Mouse (Mus musculus): ENCODE measurements around the gene Arhgap9.

Gene Arhgap9

GRCm38 (mm10) chr10:127343029-127343428 is 21.3 kb downstream of the Arhgap9 start:
- DNase-seq (ENCODE audit: low read depth, low spot score) = no peak

GRCm38 (mm10) chr10:127346173-127346572 is 24.4 kb downstream of the Arhgap9 start:
- DNase-seq (ENCODE audit: low read depth, low spot score) = no peak

GRCm38 (mm10) chr10:127348957-127349356 is 27.2 kb downstream of the Arhgap9 start:
- DNase-seq (ENCODE audit: low read depth, low spot score) = peak; percentile 53

GRCm38 (mm10) chr10:127349810-127350209 is 28.0 kb downstream of the Arhgap9 start:
- DNase-seq (ENCODE audit: low read depth, low spot score) = no peak

- DNase-seq (ENCODE audit: low read depth, low spot score) = peak; percentile 88
Measured at GRCm38 (mm10) chr10:127350594-127351284, 29.0 kb downstream of the Arhgap9 start.

GRCm38 (mm10) chr10:127351285-127351595 is 29.5 kb downstream of the Arhgap9 start:
- DNase-seq (ENCODE audit: low read depth, low spot score) = no peak

- DNase-seq (ENCODE audit: low read depth, low spot score) = no peak
Measured at GRCm38 (mm10) chr10:127351719-127352118, 30.0 kb downstream of the Arhgap9 start.

GRCm38 (mm10) chr10:127352187-127352586 is 30.4 kb downstream of the Arhgap9 start:
- DNase-seq (ENCODE audit: low read depth, low spot score) = no peak

- no peak for DNase-seq (ENCODE audit: low read depth, low spot score)
Measured at GRCm38 (mm10) chr10:127352766-127353165, 31.0 kb downstream of the Arhgap9 start.

GRCm38 (mm10) chr10:127353909-127354895 is 32.4 kb downstream of the Arhgap9 start, which contains the start of gene Inhbe:
Gene Inhbe (minus strand): TSS chr10:127354411.
- DNase-seq (ENCODE audit: low read depth, low spot score) = no peak

GRCm38 (mm10) chr10:127355336-127355735 is 33.6 kb downstream of the Arhgap9 start:
- no peak for DNase-seq (ENCODE audit: low read depth, low spot score)

GRCm38 (mm10) chr10:127360714-127361113 is 39.0 kb downstream of the Arhgap9 start:
- DNase-seq (ENCODE audit: low read depth, low spot score) = no peak

GRCm38 (mm10) chr10:127367116-127367515 is 45.4 kb downstream of the Arhgap9 start:
- DNase-seq (ENCODE audit: low read depth, low spot score) = no peak

GRCm38 (mm10) chr10:127368273-127368672 is 46.5 kb downstream of the Arhgap9 start:
- no peak for DNase-seq (ENCODE audit: low read depth, low spot score)

- no peak for DNase-seq (ENCODE audit: low read depth, low spot score)
Measured at GRCm38 (mm10) chr10:127369834-127370820, 48.4 kb downstream of the Arhgap9 start, which contains the start of gene Inhbc. Gene Inhbc (minus strand): TSS chr10:127370431.

- DNase-seq (ENCODE audit: low read depth, low spot score) = no peak
Measured at GRCm38 (mm10) chr10:127371023-127371422, 49.3 kb downstream of the Arhgap9 start.

GRCm38 (mm10) chr10:127377700-127378099 is 55.9 kb downstream of the Arhgap9 start:
- no peak for DNase-seq (ENCODE audit: low read depth, low spot score)
